Mouse (Mus musculus) neural tube, embryonic 15.5 days (tissue): ENCODE measurements around the gene C5ar2. TPM values are rescaled to one million over a fixed set of nuclear protein-coding genes. Genes with fewer than 3 reads are reported as not detected.

Experiments used
- ATAC-seq: fragments of 200-750 bp; cut with Nextera tagmentation; 2 replicates; pipeline ENCODE4 v1.8.0; 2017; ENCODE audit warnings: mild to moderate bottlenecking, moderate TSS enrichment, moderate library complexity; ENCODE audit not compliant: low FRiP score
- H3K27ac ChIP-seq: fragments of 300-500 bp; sonication (generic); replicated peaks from 2 replicates; pipeline ENCODE4 v1.5.1; 2015; ENCODE audit warnings: mild to moderate bottlenecking, inconsistent platforms
- H3K27me3 ChIP-seq: fragments of 300-500 bp; sonication (generic); replicated peaks from 2 replicates; pipeline ENCODE4 v1.6.1; 2015; ENCODE audit warnings: inconsistent platforms
- H3K36me3 ChIP-seq: fragments of 300-500 bp; sonication (generic); 2 replicates; pipeline ENCODE4 v1.6.1; 2015; ENCODE audit warnings: inconsistent platforms
- H3K4me1 ChIP-seq: fragments of 300-500 bp; sonication (generic); 2 replicates; pipeline ENCODE4 v1.6.1; 2015; ENCODE audit warnings: inconsistent platforms
- H3K4me2 ChIP-seq: fragments of 300-500 bp; sonication (generic); 2 replicates; pipeline ENCODE4 v1.6.1; 2015; ENCODE audit warnings: inconsistent platforms, mild to moderate bottlenecking, moderate library complexity
- H3K4me3 ChIP-seq: fragments of 300-500 bp; sonication (generic); replicated peaks from 2 replicates; pipeline ENCODE4 v1.5.1; 2015; ENCODE audit warnings: mild to moderate bottlenecking, inconsistent platforms
- H3K9ac ChIP-seq: fragments of 300-500 bp; sonication (generic); replicated peaks from 2 replicates; pipeline ENCODE4 v1.6.1; 2015; ENCODE audit warnings: mild to moderate bottlenecking, inconsistent platforms
- H3K9me3 ChIP-seq: fragments of 300-500 bp; sonication (generic); replicated peaks from 2 replicates; pipeline ENCODE4 v1.6.1; 2016; ENCODE audit warnings: inconsistent platforms
- WGBS: fragments of 180-500 bp; shearing (Covaris S2); methylation state at CpG from one replicate; pipeline ENCODE4 v1.1.7; 2015; ENCODE audit warnings: mixed read lengths; 5-methylcytosine and 5-hydroxymethylcytosine counted together
- polyA plus RNA-seq: library from polyadenylated mRNA; unstranded; fragments of >200 nt; fragmentation: Nextera tagmentation; extraction: Ambion mirVana; gene quantifications from 2 replicates; pipeline ENCODE4 v1.2.1, GENCODE M21; 2015

C5ar2 gene
- polyA plus RNA-seq, 1 experiment from 2014 or later: 0.10 TPM

DNA sequence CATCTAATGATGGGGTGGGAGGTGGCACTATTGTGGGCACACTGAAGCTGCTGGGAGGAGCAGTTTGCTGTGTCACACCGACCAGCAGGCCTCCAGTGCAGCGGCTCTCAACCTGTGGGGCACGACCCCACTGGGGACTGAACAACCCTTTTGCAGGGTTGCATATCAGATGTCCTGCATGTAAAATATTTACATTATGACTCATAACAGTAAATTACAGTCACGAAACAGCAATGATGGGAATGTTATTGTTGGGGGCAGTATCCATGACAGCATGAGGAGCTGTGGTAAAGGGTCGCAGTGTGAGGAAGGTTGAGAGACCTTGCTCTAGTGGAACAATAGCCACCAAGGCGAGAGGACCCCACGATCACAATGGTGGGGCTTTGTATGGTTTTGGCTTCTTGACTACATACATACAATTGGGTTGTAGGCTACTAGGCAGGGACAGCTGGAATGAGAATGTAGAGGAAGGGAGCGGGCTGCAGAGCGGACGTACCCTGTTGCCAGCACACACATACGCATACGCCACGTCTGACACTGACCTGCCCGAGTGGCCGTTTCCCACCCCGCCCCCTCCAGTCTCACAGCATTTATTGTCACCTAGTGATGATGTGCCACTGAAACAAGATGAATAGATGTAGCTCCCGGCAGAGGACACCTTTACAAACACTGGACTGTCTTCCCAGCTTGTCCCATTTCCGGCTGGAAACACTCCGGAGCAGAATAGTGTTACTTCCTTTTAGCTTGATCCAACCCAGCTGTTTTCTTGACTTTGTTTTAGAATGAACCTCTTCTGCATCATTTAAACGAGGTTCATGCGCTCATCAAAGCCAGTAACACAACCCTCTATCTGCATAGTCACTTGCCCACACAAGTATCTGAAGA, 34.9 kb downstream of the C5ar2 start:
- ATAC-seq: no peak

DNA sequence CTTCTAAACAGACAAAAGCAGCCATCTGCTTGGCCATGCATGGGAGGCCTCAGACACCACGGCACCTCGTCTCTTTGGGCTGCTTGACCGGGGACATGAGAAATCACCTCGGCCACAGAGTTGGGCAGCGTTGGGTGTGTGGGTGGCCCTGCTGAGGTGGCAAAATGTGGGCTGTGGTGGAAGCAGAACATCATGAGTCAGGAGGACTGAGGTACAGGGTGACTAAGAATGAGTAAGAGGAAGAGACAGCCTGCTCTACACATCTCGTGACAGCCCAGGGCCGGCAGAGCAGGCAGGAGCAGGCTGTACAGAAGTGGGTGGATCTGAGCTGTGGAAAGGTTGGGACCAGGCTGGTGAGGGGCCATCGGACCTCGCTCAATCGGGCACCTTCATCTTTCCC, 36.5 kb downstream of the C5ar2 start:
- no peaks in the 10 kb centered on the region for H3K27me3 ChIP-seq
- ATAC-seq: no peak
- H3K4me1 ChIP-seq: no peaks in the 10 kb centered on the region
- peaks cover 65% of the 10 kb centered on the region for H3K36me3 ChIP-seq
- 88% methylated on average over 10 of the region's 10 CpGs for WGBS
- no peak overlapping the region for H3K9ac ChIP-seq
- H3K4me2 ChIP-seq: no peak overlapping the region
- no peak overlapping the region for H3K4me3 ChIP-seq
- no peak overlapping the region for H3K27ac ChIP-seq
- H3K9me3 ChIP-seq: no peaks in the 10 kb centered on the region

More for the DNA sequence above, 34.9 kb downstream of the C5ar2 start:
- H3K4me2 ChIP-seq: no peak overlapping the region
- no peak overlapping the region for H3K27ac ChIP-seq
- no peaks in the 10 kb centered on the region for H3K4me1 ChIP-seq
- H3K27me3 ChIP-seq: no peaks in the 10 kb centered on the region
- H3K4me3 ChIP-seq: no peak overlapping the region
- peaks cover 66% of the 10 kb centered on the region for H3K36me3 ChIP-seq
- H3K9ac ChIP-seq: no peak overlapping the region
- H3K9me3 ChIP-seq: no peaks in the 10 kb centered on the region
- WGBS: 89% methylated on average over 21 of the region's 21 CpGs

DNA sequence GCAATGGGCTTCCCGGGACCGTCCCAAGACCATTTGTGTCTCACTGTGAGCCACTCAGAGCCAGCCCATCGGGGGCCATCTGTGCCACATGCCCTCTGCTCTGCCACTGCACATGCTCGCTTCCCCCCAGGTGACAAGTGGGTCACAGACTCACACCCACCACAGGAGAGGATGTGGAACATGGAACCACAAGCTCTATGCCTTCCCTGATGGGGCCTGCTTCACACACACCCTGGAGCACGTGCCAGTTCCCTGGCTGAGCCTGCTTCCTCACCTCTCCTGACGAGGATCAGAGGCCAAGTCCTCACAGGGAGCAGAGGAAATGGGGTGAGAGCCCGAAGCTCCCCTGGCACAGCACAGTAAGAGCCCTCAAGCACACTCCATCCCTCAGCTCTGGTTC, 36.9 kb downstream of the C5ar2 start:
- H3K36me3 ChIP-seq: peaks cover 68% of the 10 kb centered on the region
- H3K27me3 ChIP-seq: no peaks in the 10 kb centered on the region
- no peak overlapping the region for H3K4me3 ChIP-seq
- no peaks in the 10 kb centered on the region for H3K4me1 ChIP-seq
- H3K4me2 ChIP-seq: no peak overlapping the region
- H3K9ac ChIP-seq: no peak overlapping the region
- WGBS: 89% methylated on average over 7 of the region's 7 CpGs
- no peak for ATAC-seq
- no peak overlapping the region for H3K27ac ChIP-seq
- H3K9me3 ChIP-seq: no peaks in the 10 kb centered on the region

DNA sequence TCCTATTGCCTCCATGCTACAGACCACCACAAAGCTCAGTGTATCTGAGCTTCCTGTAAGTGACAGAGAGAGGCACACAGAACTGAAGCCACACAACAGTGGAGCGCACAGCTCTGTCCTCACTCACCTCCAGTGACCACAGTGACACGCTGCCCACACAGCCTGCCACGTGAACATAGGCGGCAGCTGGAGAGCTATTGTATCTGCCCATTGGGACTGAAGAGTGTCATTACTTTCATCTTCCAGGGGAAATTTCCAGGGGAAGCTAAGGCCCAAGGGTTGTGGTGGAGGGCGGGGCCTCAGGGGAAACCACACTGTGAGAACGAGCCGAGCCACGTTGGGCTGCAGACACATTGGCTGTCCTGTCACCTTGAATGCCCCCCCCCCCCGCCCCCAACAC, 39.2 kb downstream of the C5ar2 start:
- no peaks in the 10 kb centered on the region for H3K4me1 ChIP-seq

DNA sequence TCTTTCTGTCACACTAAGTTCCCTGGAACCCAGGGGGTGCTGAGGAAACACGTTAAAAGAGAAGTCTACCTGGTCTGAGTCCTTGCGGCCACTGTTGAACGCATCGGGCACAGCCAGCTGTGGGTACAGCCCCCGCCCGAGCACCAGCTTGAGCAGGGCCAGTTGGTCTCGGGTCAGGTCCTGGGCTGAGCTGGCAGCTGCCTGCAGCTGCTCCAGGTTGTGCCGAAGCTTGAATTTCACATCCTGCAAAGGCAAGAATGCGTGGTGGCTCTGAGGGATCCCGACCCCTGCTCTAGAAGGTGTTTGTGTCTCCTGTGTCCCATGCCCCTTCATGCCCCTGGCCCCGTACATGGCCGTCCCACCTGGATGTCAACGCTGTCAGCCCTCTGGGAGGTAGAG, 40.5 kb downstream of the C5ar2 start:
- no peak overlapping the region for H3K27ac ChIP-seq
- H3K4me1 ChIP-seq: no peaks in the 10 kb centered on the region
- no peak overlapping the region for H3K4me2 ChIP-seq
- H3K9me3 ChIP-seq: no peaks in the 10 kb centered on the region
- H3K9ac ChIP-seq: no peak overlapping the region
- whole genome bisulfite sequencing: 96% methylated on average over 13 of the region's 13 CpGs
- no peak overlapping the region for H3K4me3 ChIP-seq
- ATAC-seq: no peak
- H3K36me3 ChIP-seq: peaks cover 65% of the 10 kb centered on the region
- no peaks in the 10 kb centered on the region for H3K27me3 ChIP-seq

More for the DNA sequence above, 39.2 kb downstream of the C5ar2 start:
- Histone ChIP-seq H3K4me3 (no peak overlapping the region), H3K27me3 (no peaks in the 10 kb centered on the region), H3K36me3 (peaks cover 70% of the 10 kb centered on the region), H3K27ac (no peak overlapping the region), H3K9ac (no peak overlapping the region), H3K9me3 (no peaks in the 10 kb centered on the region), H3K4me2 (no peak overlapping the region)
- ATAC-seq: no peak
- WGBS: 83% methylated on average over 8 of the region's 9 CpGs

DNA sequence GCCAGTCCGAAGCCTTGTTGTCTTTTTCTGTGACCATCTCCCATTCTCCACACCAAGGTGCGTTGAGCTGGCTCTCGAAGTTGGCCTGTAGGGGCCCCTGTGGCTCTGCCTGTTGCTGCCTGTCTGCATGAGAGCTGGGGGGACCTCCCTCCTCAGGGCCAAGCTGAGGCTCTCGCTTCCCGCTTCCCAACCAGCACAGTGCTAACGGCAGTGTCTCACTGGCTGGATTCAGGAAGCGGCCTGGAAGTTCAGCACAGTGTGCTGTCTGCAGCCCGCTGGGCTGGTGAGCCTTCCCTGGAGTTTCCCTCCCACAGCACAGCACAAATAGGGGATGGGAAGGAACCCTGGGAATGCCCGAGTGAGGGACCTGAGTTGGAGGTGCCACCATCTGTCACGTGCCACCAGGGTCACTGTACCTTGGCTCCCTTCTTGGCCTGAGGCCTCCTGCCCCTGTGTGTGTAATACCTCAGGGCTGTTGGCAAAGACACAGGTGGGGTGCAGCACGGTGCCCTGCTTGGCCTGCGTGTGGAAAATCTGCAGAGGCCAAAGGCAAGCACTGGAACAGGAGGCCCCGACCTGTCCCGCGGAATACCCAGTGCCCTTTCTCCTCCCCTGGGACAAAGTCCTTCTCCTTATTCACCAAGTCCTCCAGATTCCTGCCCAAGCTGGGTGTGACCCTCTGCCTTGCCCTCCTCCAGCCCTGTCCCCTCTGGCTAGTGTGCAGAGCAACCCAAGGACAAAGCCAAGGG, 41.0 kb downstream of the C5ar2 start:
- 88% methylated on average over 15 of the region's 15 CpGs for WGBS
- no peaks in the 10 kb centered on the region for H3K27me3 ChIP-seq
- H3K4me1 ChIP-seq: no peaks in the 10 kb centered on the region
- no peak overlapping the region for H3K27ac ChIP-seq
- no peak overlapping the region for H3K4me3 ChIP-seq
- no peaks in the 10 kb centered on the region for H3K9me3 ChIP-seq
- H3K9ac ChIP-seq: no peak overlapping the region
- H3K4me2 ChIP-seq: no peak overlapping the region
- ATAC-seq: no peak
- peaks cover 69% of the 10 kb centered on the region for H3K36me3 ChIP-seq

DNA sequence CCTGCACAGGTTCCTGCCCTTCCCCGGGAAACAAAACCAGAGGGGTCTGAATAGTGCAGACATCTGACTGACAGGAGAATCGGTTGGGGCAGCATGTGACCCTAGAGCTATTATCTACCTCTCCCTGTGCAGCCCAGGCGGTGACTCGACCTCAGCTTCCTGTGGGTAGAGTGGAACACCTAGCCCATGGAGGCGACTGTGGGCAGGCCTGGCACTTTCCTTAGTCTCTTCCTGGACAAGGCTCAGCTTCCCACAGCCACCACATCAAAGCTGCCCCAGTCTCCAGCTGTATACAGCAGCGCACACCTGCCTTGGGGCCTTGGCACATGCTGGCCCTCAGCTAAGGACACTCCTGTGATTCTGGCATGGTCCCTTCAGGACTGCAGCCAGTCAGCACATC, 42.8 kb downstream of the C5ar2 start:
- H3K27me3 ChIP-seq: no peaks in the 10 kb centered on the region
- no peak overlapping the region for H3K4me2 ChIP-seq
- peaks cover 76% of the 10 kb centered on the region for H3K36me3 ChIP-seq
- no peak overlapping the region for H3K4me3 ChIP-seq
- H3K9ac ChIP-seq: no peak overlapping the region
- H3K9me3 ChIP-seq: no peaks in the 10 kb centered on the region
- WGBS: 91% methylated on average over 6 of the region's 6 CpGs
- no peaks in the 10 kb centered on the region for H3K4me1 ChIP-seq
- H3K27ac ChIP-seq: no peak overlapping the region
- no peak for ATAC-seq

DNA sequence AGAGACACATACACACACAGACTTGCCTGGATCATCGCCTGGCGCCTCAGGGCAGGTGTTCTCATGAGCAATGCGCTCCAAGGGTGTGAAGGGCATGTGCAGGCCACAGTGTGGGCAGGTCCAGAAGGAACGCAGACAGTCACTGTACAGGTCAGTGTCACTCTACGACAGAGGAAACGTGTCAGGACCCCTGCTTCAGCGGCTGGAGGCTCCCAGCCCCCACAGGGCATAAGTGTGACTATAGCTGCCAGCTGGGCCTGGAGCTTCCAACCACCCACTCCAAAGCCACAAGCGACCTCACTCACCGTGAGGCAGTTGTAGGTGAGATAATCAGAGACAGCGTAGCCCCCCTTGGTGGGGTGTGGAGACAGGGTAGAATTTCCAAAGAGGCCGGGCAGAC, 45.4 kb downstream of the C5ar2 start:
- 92% methylated on average over 11 of the region's 11 CpGs for WGBS
- Histone ChIP-seq H3K27me3 (no peaks in the 10 kb centered on the region), H3K9ac (no peak overlapping the region), H3K36me3 (peaks cover 63% of the 10 kb centered on the region), H3K4me2 (no peak overlapping the region), H3K9me3 (no peaks in the 10 kb centered on the region), H3K4me3 (no peak overlapping the region), H3K27ac (no peak overlapping the region), H3K4me1 (no peaks in the 10 kb centered on the region)
- no peak for ATAC-seq

DNA sequence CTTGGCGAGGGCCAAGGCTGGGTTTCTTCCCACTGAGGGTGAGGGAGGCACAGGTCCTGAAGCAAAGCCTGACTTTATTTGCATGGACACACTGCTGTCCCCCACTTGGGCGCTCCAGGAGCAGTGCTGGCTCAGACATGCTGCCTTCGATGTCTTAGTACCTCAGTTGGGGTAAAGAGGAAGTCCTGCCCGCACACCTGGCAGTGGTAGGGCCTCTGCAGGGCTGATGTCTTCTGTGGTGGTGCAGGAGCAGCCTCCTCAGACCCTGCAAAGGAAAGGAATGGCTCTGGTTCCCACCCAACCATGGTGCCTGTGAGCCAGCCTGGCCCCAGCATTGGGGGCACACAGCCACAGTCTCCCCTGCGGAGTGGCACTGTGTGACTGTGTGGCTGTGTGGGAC, 46.8 kb downstream of the C5ar2 start:
- 0 out of 2 replicates have a peak, but pooled peaks cover 2% of the 10 kb centered on the region for H3K4me1 ChIP-seq
- no peak overlapping the region for H3K9ac ChIP-seq
- no peak overlapping the region for H3K27ac ChIP-seq
- WGBS: 79% methylated on average over 5 of the region's 5 CpGs
- no peaks in the 10 kb centered on the region for H3K27me3 ChIP-seq
- no peak overlapping the region for H3K4me2 ChIP-seq
- no peaks in the 10 kb centered on the region for H3K9me3 ChIP-seq
- H3K4me3 ChIP-seq: no peak overlapping the region
- peaks cover 51% of the 10 kb centered on the region for H3K36me3 ChIP-seq
- ATAC-seq: no peak

DNA sequence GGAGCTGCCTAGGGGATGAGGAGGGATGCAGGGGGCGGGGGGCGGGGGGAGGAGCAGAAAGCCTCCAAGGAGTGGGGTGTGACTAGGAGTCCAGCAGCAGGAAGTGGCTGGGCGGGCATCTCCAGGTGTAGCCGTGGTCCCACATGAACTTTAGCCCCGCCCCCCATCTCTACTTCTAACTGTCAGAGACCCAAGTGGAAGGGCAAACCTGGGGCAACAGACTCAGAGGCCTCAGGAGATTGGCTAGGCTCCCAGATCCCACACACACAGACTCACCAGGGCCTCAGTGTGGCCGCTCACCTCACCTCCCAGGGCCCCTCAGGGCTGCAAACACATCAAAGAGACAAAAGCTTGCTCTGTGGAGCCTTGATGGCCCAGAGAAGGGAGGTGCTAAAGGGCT, 47.3 kb downstream of the C5ar2 start:
- Histone ChIP-seq H3K36me3 (peaks cover 46% of the 10 kb centered on the region), H3K4me2 (no peak overlapping the region), H3K9me3 (no peaks in the 10 kb centered on the region), H3K27ac (no peak overlapping the region), H3K4me3 (no peak overlapping the region), H3K27me3 (0 out of 2 replicates have a peak, but pooled peaks cover 3% of the 10 kb centered on the region), H3K9ac (no peak overlapping the region), H3K4me1 (0 out of 2 replicates have a peak, but pooled peaks cover 2% of the 10 kb centered on the region)
- no peak for ATAC-seq
- WGBS: 66% methylated on average over 6 of the region's 6 CpGs

DNA sequence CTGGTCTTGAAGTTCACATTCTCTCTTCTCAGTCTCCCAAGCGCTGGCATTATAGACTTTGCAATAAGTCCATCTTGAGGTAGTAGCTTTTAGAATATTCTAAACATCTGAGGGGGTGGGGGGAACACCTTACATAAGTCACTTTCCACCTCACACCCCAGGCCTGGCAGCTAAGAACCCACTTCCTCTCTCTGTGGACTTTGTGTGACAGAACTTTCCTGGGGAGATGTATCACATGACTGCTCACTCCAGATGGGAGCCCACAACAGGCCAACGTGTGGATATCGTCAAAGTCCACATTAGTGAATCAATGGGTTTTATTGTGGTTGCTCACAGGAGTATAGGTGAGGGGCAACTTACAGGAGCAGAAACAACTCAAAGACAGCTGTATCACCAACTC, 50.3 kb downstream of the C5ar2 start:
- ATAC-seq: no peak
- Histone ChIP-seq H3K4me2 (no peak overlapping the region), H3K9me3 (no peaks in the 10 kb centered on the region), H3K27me3 (0 out of 2 replicates have a peak, but pooled peaks cover 4% of the 10 kb centered on the region), H3K9ac (no peak overlapping the region), H3K27ac (no peak overlapping the region), H3K4me1 (0 out of 2 replicates have a peak, but pooled peaks cover 2% of the 10 kb centered on the region), H3K36me3 (peaks cover 26% of the 10 kb centered on the region), H3K4me3 (no peak overlapping the region)
- WGBS: 61% methylated on average over 3 of the region's 3 CpGs

DNA sequence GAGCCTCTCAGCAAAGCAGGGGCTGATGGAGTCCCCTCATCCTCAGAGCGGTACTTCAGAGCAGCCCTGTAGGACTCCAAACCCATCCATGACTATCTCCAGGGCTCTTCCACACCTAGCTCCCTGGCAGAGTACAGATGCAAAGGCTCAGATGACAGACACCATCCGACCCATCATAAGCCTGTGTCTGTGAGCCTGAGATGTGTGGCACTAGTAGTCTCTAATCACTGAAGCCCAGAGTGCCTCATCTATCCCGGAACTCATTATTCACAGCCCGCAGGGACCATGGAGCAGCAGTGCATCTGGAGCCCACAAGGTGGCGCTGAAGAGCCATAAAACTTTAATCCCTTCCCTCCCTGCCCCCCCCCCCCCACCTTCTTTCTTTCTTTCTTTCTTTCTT, 51.6 kb downstream of the C5ar2 start:
- H3K27me3 ChIP-seq: 0 out of 2 replicates have a peak, but pooled peaks cover 4% of the 10 kb centered on the region
- H3K9ac ChIP-seq: no peak overlapping the region
- no peak overlapping the region for H3K4me3 ChIP-seq
- H3K4me1 ChIP-seq: 0 out of 2 replicates have a peak, but pooled peaks cover 2% of the 10 kb centered on the region
- 0 out of 2 replicates have a peak, but pooled peaks have one; percentile 58 for ATAC-seq
- WGBS: 16% methylated on average over 5 of the region's 5 CpGs
- H3K4me2 ChIP-seq: no peak overlapping the region
- no peaks in the 10 kb centered on the region for H3K9me3 ChIP-seq
- no peak overlapping the region for H3K27ac ChIP-seq
- H3K36me3 ChIP-seq: peaks cover 12% of the 10 kb centered on the region
